Mouse (Mus musculus) C2C12 (cell line): ENCODE measurements around the gene Phyhd1. TPM values are rescaled to one million over a fixed set of nuclear protein-coding genes. Genes with fewer than 3 reads are reported as not detected.

Experiments used
- H3K27me3 ChIP-seq: one replicate; pipeline ENCODE4 v1.6.1; 2011; ENCODE audit not compliant: control insufficient read depth, insufficient read depth, insufficient read length
- H3K36me3 ChIP-seq: one replicate; pipeline ENCODE4 v1.6.1; 2011; ENCODE audit not compliant: control insufficient read depth, insufficient read depth
- H3K4me3 ChIP-seq: one replicate; pipeline ENCODE4 v1.5.1; 2011; ENCODE audit warnings: mild to moderate bottlenecking, control low read depth; ENCODE audit not compliant: poor library complexity, insufficient read depth, severe bottlenecking
- H3K79me2 ChIP-seq: one replicate; pipeline ENCODE4 v1.6.1; 2011; ENCODE audit not compliant: control insufficient read depth, insufficient read depth
- H3K79me3 ChIP-seq: one replicate; pipeline ENCODE4 v1.6.1; 2011; ENCODE audit warnings: low read depth, control low read depth
- H3ac ChIP-seq: one replicate; pipeline ENCODE3; 2011; ENCODE audit warnings: low read depth; ENCODE audit not compliant: control insufficient read depth, insufficient read length
- CEBPB ChIP-seq: IDR thresholded peaks from one replicate; pipeline ENCODE4 v1.6.1; 2011; ENCODE audit warnings: low read depth, mild to moderate bottlenecking, control low read depth, moderate library complexity
- CTCF ChIP-seq: IDR thresholded peaks from one replicate; pipeline ENCODE4 v1.5.1; 2011; ENCODE audit not compliant: control insufficient read depth, insufficient read depth, insufficient read length
- FOSL1 ChIP-seq: IDR thresholded peaks from one replicate; pipeline ENCODE4 v1.8.0; 2011; ENCODE audit warnings: mild to moderate bottlenecking, low read length; ENCODE audit not compliant: poor library complexity, insufficient read depth, severe bottlenecking
- MAX ChIP-seq: IDR thresholded peaks from one replicate; pipeline ENCODE4 v1.6.1; 2011; ENCODE audit warnings: mild to moderate bottlenecking, control low read depth
- MYOD1 ChIP-seq: IDR thresholded peaks from one replicate; pipeline ENCODE4 v1.6.1; 2011; ENCODE audit warnings: low read depth; ENCODE audit not compliant: control insufficient read depth, insufficient read length
- MYOG ChIP-seq: IDR thresholded peaks from one replicate; pipeline ENCODE4 v1.6.1; 2011; ENCODE audit not compliant: control insufficient read depth, insufficient read length; ENCODE audit errors: extremely low read depth
- USF1 ChIP-seq: IDR thresholded peaks from one replicate; pipeline ENCODE4 v1.6.1; 2011; ENCODE audit warnings: low read depth, mild to moderate bottlenecking, control low read depth, moderate library complexity
- polyA plus RNA-seq: library from polyadenylated mRNA; unstranded; fragments of >200 nt; fragmentation: generic; extraction: Trizol; gene quantifications from one replicate; pipeline ENCODE4 v1.2.1, GENCODE M21; 2012; ENCODE audit warnings: missing spikeins

Phyhd1 gene
- polyA plus RNA-seq, 1 experiment: 1.4 TPM

DNA sequence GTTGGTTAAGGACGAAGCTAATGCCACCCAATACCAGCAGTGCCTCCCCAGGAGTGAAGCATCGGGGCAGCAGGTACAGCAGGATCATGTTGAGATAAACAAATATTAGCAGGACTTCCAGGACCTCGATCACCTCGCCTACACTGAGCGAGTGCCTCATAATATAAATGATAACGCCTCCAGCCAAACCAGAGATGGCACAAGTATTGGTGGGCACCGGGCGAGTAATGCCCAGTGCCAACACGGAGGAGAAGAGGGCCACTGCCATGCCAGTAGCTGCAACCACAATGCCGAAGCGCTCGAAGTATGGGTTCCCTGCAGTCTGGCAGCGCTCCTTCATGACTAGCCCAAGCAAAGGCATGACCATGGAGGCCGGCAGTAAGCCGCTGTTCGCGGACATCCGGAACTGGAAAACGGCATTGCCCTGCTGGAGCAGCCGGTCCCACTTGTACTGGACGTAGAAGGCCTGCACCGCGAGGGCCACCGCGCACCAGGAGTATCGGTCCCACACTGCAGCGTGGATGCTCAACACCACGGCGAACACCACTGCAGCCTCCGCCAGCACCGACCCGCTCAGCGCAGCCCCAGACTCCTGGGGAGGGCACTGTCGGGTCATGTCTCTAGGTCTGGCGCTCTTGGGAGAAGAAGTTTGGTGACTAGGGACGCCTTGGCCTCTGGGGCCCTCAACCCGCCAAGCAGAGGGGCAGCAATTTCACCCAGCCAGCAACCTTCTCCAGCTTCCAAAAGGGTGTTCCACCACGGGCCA lies 19.6 kb downstream of the Phyhd1 start:
- TF ChIP-seq CTCF (no peak), MAX (peak; percentile 9)
- Histone ChIP-seq H3K79me3 (peaks cover 47% of the 10 kb centered on the region), H3K79me2 (peaks cover 67% of the 10 kb centered on the region), H3ac (peak overlapping the region; percentile 98), H3K36me3 (peaks cover 18% of the 10 kb centered on the region), H3K27me3 (no peaks in the 10 kb centered on the region), H3K4me3 (peak overlapping the region; percentile 94)

DNA sequence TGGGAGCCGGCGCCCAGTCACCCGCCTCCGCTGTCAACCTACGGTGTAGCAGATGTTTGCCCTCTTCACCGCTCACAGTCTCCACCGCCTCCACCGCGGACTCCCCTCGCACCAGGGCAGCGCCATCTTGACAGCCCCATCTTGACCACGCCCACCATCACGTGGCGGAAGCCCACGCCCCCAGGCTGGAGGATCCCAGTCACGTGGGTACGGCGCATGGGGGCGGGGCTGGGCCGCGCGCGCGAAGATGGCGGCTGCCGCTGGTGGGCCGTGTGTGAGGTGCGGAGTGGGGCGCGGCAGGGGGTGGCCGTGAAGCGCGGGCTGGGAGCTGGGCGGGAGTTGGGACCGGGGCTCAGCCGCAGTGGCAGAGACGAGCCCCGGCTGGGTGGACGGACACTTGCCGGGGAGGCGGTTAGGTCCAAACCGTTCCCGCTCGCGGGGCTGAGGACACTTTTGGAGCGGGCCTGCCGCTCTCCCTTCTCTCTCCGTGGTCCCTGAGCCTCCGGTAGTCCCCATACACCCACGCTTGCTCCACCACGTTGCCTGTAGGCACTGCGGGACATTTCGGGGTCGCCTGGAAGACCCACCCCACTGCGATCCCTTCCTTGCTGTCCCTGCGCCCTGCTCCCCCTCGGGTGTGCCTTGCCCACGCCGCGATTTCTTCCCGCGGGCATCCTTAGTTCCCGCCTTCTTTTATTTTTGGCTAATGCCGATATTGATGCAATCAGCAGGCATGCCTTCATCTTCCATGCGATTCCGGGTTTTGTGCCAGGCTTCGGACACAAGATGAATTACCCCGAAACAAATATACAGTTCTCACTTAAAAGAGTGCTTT lies 20.4 kb downstream of the Phyhd1 start, which contains the start of the genes Dolk and Nup188:
Dolk (minus strand) TSS at position 143 of the 835 bp plus-strand sequence.
Nup188 (plus strand) TSS at position 206 of the 835 bp plus-strand sequence.
- H3K4me3 ChIP-seq: peak within 1 kb of the TSS; percentile 94
- peaks cover 75% of the 10 kb centered on the region for H3K79me2 ChIP-seq
- H3K27me3 ChIP-seq: no peaks in the 10 kb centered on the region
- peaks cover 19% of the 10 kb centered on the region for H3K36me3 ChIP-seq
- TF ChIP-seq CEBPB: no peak
- TF ChIP-seq MAX: peak; percentile 90
- TF ChIP-seq USF1: peak; percentile 97
- TF ChIP-seq FOSL1: no peak
- no peak for TF ChIP-seq MYOD1
- no peak for TF ChIP-seq MYOG
- H3K79me3 ChIP-seq: peaks cover 52% of the 10 kb centered on the region
- peak within 1 kb of the TSS; percentile 98 for H3ac ChIP-seq

DNA sequence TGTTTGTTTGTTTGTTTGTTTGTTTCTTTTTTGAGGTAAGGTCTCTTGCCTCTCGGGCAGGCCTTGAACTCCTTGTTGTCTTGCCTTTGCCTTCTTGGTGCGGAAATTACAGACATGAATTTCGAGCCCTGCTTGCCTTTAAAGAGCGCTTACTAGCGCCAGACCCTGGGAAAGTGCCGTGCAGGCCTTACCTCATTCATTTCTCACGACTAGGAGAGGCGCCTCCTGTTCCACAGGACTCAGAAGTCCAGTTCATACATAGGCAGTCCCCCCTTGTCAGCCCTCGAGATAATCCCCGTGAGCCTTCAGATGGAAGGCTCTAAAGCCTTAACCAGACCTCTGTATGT lies 21.0 kb downstream of the Phyhd1 start:
- Histone ChIP-seq H3K79me3 (peaks cover 58% of the 10 kb centered on the region), H3K36me3 (peaks cover 19% of the 10 kb centered on the region), H3K27me3 (no peaks in the 10 kb centered on the region), H3K79me2 (peaks cover 81% of the 10 kb centered on the region), H3K4me3 (peak overlapping the region; percentile 94), H3ac (peak overlapping the region; percentile 98)
- TF ChIP-seq USF1: no peak
- no peak for TF ChIP-seq MYOD1
- TF ChIP-seq CTCF: no peak
- no peak for TF ChIP-seq MYOG
- no peak for TF ChIP-seq MAX
- no peak for TF ChIP-seq CEBPB
- TF ChIP-seq FOSL1: no peak

DNA sequence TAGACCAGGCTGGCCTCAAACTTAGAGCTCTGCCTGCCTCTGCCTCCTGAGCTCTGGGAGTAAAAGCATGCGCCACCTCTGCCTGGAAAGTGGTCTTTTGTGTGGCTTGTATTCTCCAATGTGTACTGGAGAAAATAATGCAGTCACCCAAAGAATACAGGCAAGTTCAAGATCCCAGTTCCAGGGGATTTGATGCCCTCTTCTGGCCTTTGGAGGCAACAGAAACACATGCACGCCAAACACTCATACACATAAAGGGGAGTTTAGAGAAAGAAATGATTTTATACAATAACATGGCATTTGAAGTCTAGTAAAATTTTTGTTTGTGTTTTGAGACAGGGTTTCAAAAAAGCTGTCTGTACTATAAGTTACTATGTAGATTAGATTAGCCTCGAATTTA lies 33.5 kb downstream of the Phyhd1 start:
- Histone ChIP-seq H3ac (no peak overlapping the region), H3K79me2 (peaks cover 15% of the 10 kb centered on the region), H3K4me3 (no peak overlapping the region), H3K79me3 (peaks cover 10% of the 10 kb centered on the region), H3K27me3 (no peaks in the 10 kb centered on the region), H3K36me3 (peaks cover 82% of the 10 kb centered on the region)
- TF ChIP-seq USF1: no peak
- TF ChIP-seq FOSL1: no peak
- TF ChIP-seq MYOG: no peak
- no peak for TF ChIP-seq CEBPB
- TF ChIP-seq MAX: no peak
- TF ChIP-seq MYOD1: no peak
- no peak for TF ChIP-seq CTCF

DNA sequence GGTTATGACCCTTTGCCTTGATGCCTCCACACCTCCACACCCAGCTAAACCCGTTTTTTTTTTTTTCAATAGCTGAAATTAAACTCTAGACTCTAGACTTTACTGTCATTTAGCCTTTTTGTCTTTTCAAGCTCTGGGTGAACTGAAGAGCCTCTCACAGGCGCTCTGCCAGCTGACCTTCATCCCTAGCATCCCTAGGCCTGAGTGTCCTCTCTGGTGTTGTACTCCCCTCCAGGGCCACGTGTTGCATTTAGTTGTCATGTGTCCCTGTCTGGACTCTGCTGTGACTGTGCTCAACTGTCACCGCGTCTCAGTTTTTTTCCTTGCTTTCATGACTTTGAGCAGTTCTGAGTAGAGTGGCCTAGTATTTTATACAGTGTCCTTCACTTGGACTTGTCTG lies 34.0 kb downstream of the Phyhd1 start:
- Histone ChIP-seq H3K79me3 (peaks cover 9% of the 10 kb centered on the region), H3K4me3 (no peak overlapping the region), H3ac (no peak overlapping the region), H3K79me2 (peaks cover 11% of the 10 kb centered on the region), H3K36me3 (peaks cover 86% of the 10 kb centered on the region), H3K27me3 (no peaks in the 10 kb centered on the region)
- TF ChIP-seq MYOG (no peak), MAX (no peak), USF1 (no peak), FOSL1 (no peak), CEBPB (no peak), CTCF (no peak), MYOD1 (no peak)
